14 mouse cellular contexts compared by ENCODE assay signal in the genomic region with DNA sequence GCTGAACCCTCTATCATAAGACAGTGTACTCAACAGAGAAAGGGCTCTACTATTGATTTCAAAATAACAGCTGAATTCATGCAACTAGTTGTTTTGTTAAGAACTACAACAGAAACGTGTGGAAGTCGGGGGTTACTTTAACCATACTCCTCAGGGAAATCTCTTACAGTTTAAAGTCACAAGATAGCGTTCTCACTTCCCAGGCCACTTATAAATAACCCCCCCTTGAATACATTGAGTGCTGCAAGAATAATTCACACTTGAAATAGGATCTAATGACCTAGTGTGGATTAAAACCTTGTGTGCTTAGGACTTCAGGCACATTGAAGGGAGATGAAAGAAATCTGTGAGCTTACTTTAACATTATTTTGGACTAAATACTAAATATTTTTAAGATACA.
"Had no signal": no experiment of that assay in that cellular context is flagged by ENCODE, and none has a peak within 500 bp of the region (broad histone marks: within the 10 kb centered on the region; RNA-seq: fewer than 3 reads in every experiment).

No protein-coding gene starts in this region.

- DNase-seq: lung, adult 18-20 months; lung, embryonic 14.5 days; lung, postnatal 10 days; lung, postnatal 4 days; midbrain, embryonic 14.5 days; right cerebral cortex, postnatal 14 days; thymus, adult 18-20 months; thymus, postnatal 14 days; thymus, postnatal 4 days had no signal

- H3K9me3 ChIP-seq: megakaryocyte, embryonic 14.5 days; midbrain, embryonic 12.5 days; neural tube, embryonic 12.5 days had no signal

- H3K9ac ChIP-seq: liver, embryonic 14.5 days; lung, embryonic 14.5 days; midbrain, embryonic 12.5 days; neural tube, embryonic 12.5 days had no signal

- H3K27ac ChIP-seq: liver, embryonic 14.5 days; midbrain, embryonic 12.5 days; neural tube, embryonic 12.5 days had no signal

- H3K4me3 ChIP-seq: megakaryocyte, embryonic 14.5 days; midbrain, embryonic 12.5 days; neural tube, embryonic 12.5 days had no signal

- H3K27me3 ChIP-seq: megakaryocyte, embryonic 14.5 days; midbrain, embryonic 12.5 days; neural tube, embryonic 12.5 days had no signal

- H3K36me3 ChIP-seq: midbrain, embryonic 12.5 days; neural tube, embryonic 12.5 days had no signal

- H3K4me2 ChIP-seq: liver, embryonic 11.5 days; lung, embryonic 14.5 days; midbrain, embryonic 12.5 days; neural tube, embryonic 12.5 days had no signal
